Mouse (Mus musculus) heart, adult 2 months (tissue): ENCODE measurements around the gene Eif1ad. TPM values are rescaled to one million over a fixed set of nuclear protein-coding genes. Genes with fewer than 3 reads are reported as not detected.

ENCODE experiments used
- DNase-seq, 2 experiments: peaks; one replicate each; pipeline ENCODE4 v3.0.0; 2021
- H3K27ac ChIP-seq: fragments of 200-600 bp; 2 replicates; pipeline ENCODE4 v1.8.1; 2022
- H3K27me3 ChIP-seq: fragments of 200-500 bp; 2 replicates; pipeline ENCODE4 v1.6.1; 2012; ENCODE audit warnings: mild to moderate bottlenecking, low read length, inconsistent platforms, mixed read lengths; ENCODE audit not compliant: control insufficient read depth, insufficient read depth
- H3K36me3 ChIP-seq: fragments of 200-500 bp; 2 replicates; pipeline ENCODE4 v1.6.1; 2012; ENCODE audit warnings: low read length, inconsistent platforms; ENCODE audit not compliant: control insufficient read depth, insufficient read depth
- H3K4me1 ChIP-seq: fragments of 200-500 bp; 2 replicates; pipeline ENCODE4 v1.6.1; 2011; ENCODE audit warnings: low read length; ENCODE audit not compliant: control insufficient read depth, insufficient read depth
- H3K4me3 ChIP-seq: fragments of 200-600 bp; 2 replicates; pipeline ENCODE4 v1.8.1; 2022
- H3K79me2 ChIP-seq: fragments of 200-500 bp; replicated peaks from 2 replicates; pipeline ENCODE4 v1.6.1; 2012; ENCODE audit warnings: mild to moderate bottlenecking, inconsistent platforms, low read length, moderate library complexity, mixed read lengths; ENCODE audit not compliant: control insufficient read depth, insufficient read depth
- H3K9ac ChIP-seq: fragments of 200-500 bp; 2 replicates; pipeline ENCODE4 v1.6.1; 2012; ENCODE audit warnings: low read depth, mild to moderate bottlenecking, control low read depth, inconsistent platforms, low read length, mixed read lengths
- CTCF ChIP-seq: fragments of 200-600 bp; IDR thresholded peaks from 2 replicates; pipeline ENCODE4 v1.8.1; 2022; ENCODE audit warnings: antibody characterized with exemption, mild to moderate bottlenecking, moderate library complexity
- EP300 ChIP-seq: fragments of 200-500 bp; IDR thresholded peaks from 2 replicates; pipeline ENCODE4 v1.6.1; 2011; ENCODE audit warnings: low read depth, low read length, control low read depth; ENCODE audit not compliant: insufficient read depth
- POLR2A ChIP-seq: fragments of 200-500 bp; IDR thresholded peaks from 2 replicates; pipeline ENCODE4 v1.6.1; 2011; ENCODE audit warnings: mild to moderate bottlenecking, low read depth, low read length, control low read depth; ENCODE audit not compliant: insufficient read depth
- WGBS: fragments of 180-500 bp; shearing (Covaris S2); methylation state at CpG from one replicate; pipeline ENCODE4 v1.1.7; 2018; 5-methylcytosine and 5-hydroxymethylcytosine counted together
- intact Hi-C: fragments of 180-260 bp; cut with DNase I; formaldehyde crosslinking; loops from one replicate; pipeline ENCODE4 v1.15.1; 2025
- polyA plus RNA-seq: library from polyadenylated mRNA; depleted of rRNA; stranded (reverse); fragments of >200 nt; gene quantifications from 2 replicates; pipeline ENCODE4 v1.2.3, GENCODE M21; 2012
- total RNA-seq, 2 experiments: library from RNA; stranded (reverse); gene quantifications; 2 replicates each; pipeline ENCODE4 v1.2.3; 2021

Eif1ad gene
- total and polyA plus RNA-seq, 3 experiments: 16.3 to 19.5 (median 18.5) TPM

DNA sequence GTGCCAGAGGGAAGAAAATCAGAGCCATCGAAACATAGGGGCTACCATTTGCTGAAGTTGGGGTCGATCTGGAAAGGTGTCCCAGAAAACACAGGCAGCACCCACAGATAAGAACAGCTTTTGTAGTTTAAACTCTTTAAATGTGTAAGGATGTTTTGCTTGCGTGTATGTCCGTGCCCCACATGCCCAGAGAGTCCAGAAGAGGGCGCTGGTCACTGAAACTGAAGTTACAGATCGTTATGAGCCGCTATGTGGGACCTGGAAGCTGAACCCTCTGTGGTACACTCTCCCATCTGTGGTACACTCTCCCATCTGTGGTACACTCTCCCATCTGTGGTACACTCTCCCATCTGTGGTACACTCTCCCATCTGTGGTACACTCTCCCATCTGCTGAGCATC is 40.6 kb downstream of the Eif1ad start:
- Histone ChIP-seq H3K4me3 (peak overlapping the region; percentile 48), H3K27me3 (no peaks in the 10 kb centered on the region), H3K79me2 (no peaks in the 10 kb centered on the region), H3K9ac (peak overlapping the region; percentile 80), H3K27ac (peak overlapping the region; percentile 96), H3K4me1 (peaks cover 19% of the 10 kb centered on the region), H3K36me3 (peaks cover 4% of the 10 kb centered on the region; the same call in 1 of the 2 replicates)
- intact Hi-C loops: no loop called here
- peak; percentile 67 for DNase-seq
- 2% methylated on average over 7 of the region's 7 CpGs for WGBS
- no peak for TF ChIP-seq POLR2A
- TF ChIP-seq EP300: peak; percentile 39; the same call in 1 of the 2 replicates
- peak; percentile 74 for TF ChIP-seq CTCF

DNA sequence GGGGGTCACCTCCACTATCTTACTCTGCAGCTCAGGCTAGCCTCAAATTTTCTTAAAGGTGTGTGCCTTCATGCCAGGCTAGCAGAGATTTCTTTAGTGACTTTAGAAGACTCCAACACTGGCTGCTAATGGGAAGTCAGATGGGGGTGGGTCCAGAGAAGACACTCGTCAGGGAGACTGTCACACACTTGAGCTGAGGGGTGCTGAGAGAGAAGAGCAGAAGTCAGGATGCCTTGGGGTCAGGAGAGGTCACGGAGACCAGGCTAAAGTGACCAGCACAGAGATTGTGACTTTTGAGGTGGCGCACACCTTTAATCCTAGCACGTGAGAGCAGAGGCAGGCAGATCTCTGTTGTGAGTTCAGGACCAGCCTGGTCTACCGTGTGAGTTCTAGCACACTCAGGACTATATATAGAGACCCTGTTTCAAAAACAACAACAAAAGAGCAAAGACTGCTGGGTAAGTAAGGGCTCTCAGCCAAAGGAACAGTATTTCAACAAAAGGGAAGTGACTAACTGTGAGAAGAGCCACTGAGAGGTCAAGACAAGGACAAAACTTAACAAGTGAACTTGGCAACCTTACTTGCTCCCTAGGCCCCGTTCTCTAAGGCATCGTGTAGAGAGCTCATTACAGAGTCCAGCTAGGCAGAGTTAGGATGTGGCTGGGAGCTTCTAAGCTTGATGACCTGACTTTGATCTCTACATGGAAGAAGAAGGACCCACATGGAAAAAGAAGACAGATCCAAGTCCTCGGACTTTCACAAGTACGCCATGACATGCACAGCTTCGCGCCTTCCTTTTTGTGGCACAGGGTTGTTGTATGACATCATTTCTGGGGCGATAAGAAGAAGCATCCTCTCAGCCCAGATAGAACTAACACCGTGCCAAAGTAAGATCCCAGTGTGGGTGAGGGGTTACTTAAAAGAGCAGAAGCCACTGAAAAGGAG is 41.8 kb downstream of the Eif1ad start:
- H3K27ac ChIP-seq: peak overlapping the region; percentile 96
- H3K27me3 ChIP-seq: no peaks in the 10 kb centered on the region
- intact Hi-C loops: no loop called here
- TF ChIP-seq EP300 (peak; percentile 28; the same call in 1 of the 2 replicates), POLR2A (peak; percentile 84), CTCF (no peak)
- H3K4me3 ChIP-seq: no peak overlapping the region
- 25% methylated on average over 13 of the region's 13 CpGs for WGBS
- H3K36me3 ChIP-seq: peaks cover 4% of the 10 kb centered on the region; the same call in 1 of the 2 replicates
- H3K9ac ChIP-seq: peak overlapping the region; percentile 12; the same call in 1 of the 2 replicates
- peaks cover 19% of the 10 kb centered on the region for H3K4me1 ChIP-seq
- peak in 1 of 2 experiments; percentile 58 for DNase-seq
- no peaks in the 10 kb centered on the region for H3K79me2 ChIP-seq

DNA sequence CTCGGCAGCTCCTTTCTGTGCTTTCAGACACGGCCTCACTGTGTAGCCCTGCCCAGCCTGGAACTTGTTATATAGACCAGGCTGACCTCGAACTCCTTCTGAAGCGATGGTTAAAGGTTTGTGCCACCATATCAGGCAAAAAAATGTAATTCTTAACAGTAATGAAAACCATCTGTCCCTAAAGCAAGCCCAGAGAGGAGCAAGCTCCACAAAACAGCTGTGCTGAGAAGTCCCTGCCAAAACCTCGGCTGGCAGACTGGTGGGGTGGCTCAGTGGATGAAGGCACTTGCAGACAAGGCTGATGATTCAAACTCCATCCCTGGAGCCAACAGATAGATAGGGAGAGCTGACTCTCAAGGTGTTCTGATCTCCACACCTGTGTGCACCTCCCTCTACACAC is 42.5 kb downstream of the Eif1ad start:
- DNase-seq: peak; percentile 55 to 67
- intact Hi-C loops: no loop called here
- WGBS: 45% methylated on average over 5 of the region's 5 CpGs

DNA sequence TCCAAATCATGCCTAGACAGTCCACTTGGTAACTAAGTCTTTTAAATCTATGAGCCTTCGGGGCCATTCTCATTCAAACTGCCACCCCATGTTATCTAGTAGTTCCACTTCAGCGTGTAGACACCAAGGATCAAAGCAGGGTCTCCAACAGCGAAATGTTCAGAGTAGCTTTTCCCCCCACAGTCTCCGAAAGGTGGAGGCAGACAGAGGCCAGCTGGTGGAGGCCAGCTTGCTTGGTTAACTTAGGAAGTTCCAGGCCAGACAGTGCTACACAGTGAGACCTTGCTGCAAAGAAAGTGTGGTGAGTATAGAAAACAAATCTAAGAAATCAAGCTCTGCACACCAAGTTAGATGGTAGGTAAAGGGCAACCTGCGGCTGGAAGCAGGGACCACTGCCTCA is 44.1 kb downstream of the Eif1ad start:
- Histone ChIP-seq H3K79me2 (no peaks in the 10 kb centered on the region), H3K4me1 (peaks cover 27% of the 10 kb centered on the region), H3K4me3 (no peak overlapping the region), H3K27me3 (no peaks in the 10 kb centered on the region), H3K9ac (no peak overlapping the region), H3K36me3 (peaks cover 4% of the 10 kb centered on the region; the same call in 1 of the 2 replicates), H3K27ac (no peak overlapping the region)
- WGBS: 91% methylated on average over 5 of the region's 5 CpGs
- intact Hi-C loops: no loop called here
- no peak for TF ChIP-seq CTCF
- TF ChIP-seq POLR2A: no peak
- TF ChIP-seq EP300: no peak
- DNase-seq: no peak

More for the DNA sequence above, 42.5 kb downstream of the Eif1ad start:
- peaks cover 21% of the 10 kb centered on the region for H3K4me1 ChIP-seq
- peak overlapping the region; percentile 12; the same call in 1 of the 2 replicates for H3K9ac ChIP-seq
- H3K79me2 ChIP-seq: no peaks in the 10 kb centered on the region
- no peak overlapping the region for H3K4me3 ChIP-seq
- H3K27me3 ChIP-seq: no peaks in the 10 kb centered on the region
- peak overlapping the region; percentile 96 for H3K27ac ChIP-seq
- H3K36me3 ChIP-seq: peaks cover 4% of the 10 kb centered on the region; the same call in 1 of the 2 replicates
- no peak for TF ChIP-seq EP300
- TF ChIP-seq POLR2A: peak; percentile 25; the same call in 1 of the 2 replicates

DNA sequence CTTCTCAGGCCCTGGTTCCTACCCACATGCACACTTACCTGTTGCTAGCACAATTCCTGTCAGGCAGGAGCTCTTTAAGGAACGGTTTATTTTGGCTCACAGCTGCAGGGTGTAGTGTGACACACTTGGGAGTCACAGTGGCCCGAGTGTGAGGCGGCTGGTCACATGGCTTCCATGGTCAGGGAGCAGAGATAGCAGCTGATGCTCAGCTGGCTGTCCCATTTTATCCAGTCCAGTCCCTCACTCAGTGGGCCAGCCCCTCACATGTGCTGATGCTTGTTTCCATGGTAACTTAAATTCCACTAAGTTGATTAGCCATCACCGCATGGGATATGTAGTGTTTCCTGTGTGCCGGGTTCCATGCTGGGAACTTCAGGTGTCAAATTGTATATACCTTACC is 45.4 kb downstream of the Eif1ad start:
- intact Hi-C loops: no loop called here
- Histone ChIP-seq H3K27me3 (no peaks in the 10 kb centered on the region), H3K4me1 (peaks cover 27% of the 10 kb centered on the region), H3K27ac (peak overlapping the region; percentile 53), H3K9ac (0 out of 2 replicates have a peak overlapping the region, but pooled peaks have one; percentile 1), H3K36me3 (peaks cover 4% of the 10 kb centered on the region; the same call in 1 of the 2 replicates), H3K79me2 (no peaks in the 10 kb centered on the region), H3K4me3 (no peak overlapping the region)
- 42% methylated on average over 5 of the region's 5 CpGs for WGBS
- TF ChIP-seq EP300 (0 out of 2 replicates have a peak, but pooled peaks have one; percentile 7), CTCF (no peak)
- peak in 1 of 2 experiments; percentile 48 for DNase-seq

DNA sequence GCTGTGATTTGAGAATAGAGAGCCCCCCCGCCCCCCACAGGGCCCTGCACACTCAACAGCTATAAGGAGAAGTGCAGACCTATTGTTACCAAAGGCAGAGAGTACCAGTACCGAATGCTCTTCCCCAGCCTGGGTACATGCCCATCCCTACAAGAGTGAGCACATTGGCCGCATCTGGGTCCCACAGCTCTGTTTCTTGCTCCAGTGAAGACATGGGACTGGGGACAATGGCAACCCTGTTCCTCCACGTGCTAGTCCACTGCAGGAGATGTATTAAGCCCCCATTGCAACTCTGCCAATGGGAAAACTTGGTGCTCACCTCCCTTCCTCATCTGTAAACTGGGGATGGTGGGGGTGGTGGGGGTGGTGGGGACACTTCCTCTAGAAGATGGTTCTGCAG is 47.3 kb downstream of the Eif1ad start:
- Histone ChIP-seq H3K4me1 (peaks cover 21% of the 10 kb centered on the region), H3K79me2 (no peaks in the 10 kb centered on the region), H3K9ac (no peak overlapping the region), H3K36me3 (peaks cover 11% of the 10 kb centered on the region; the same call in 1 of the 2 replicates), H3K4me3 (no peak overlapping the region), H3K27me3 (no peaks in the 10 kb centered on the region), H3K27ac (peak overlapping the region; percentile 89)
- 77% methylated on average over 4 of the region's 4 CpGs for WGBS
- intact Hi-C loops: no loop called here
- DNase-seq: no peak
- TF ChIP-seq POLR2A: no peak
- TF ChIP-seq EP300: no peak
- TF ChIP-seq CTCF: no peak
